Mouse (Mus musculus) hindbrain, postnatal 0 days (tissue): ENCODE measurements at regions not wholly inside any gene's neighbourhood (a gene's known extent, or its start where the extent isn't known, plus 50 kb on each side); places are given as distances from the start of the nearest gene placed in this dataset.

Experiments
- ATAC-seq: fragments of 200-750 bp; cut with Nextera tagmentation; 2 replicates; pipeline ENCODE4 v1.8.0; 2017; ENCODE audit warnings: mild to moderate bottlenecking, moderate TSS enrichment, moderate library complexity
- DNase-seq: peaks from one replicate; pipeline ENCODE4 v3.0.0-alpha.2; 2015; ENCODE audit warnings: low spot score
- H3K27ac ChIP-seq: fragments of 300-500 bp; sonication (generic); 2 replicates; pipeline ENCODE4 v1.5.1; 2014; ENCODE audit warnings: mild to moderate bottlenecking
- H3K27me3 ChIP-seq: fragments of 300-500 bp; sonication (generic); 2 replicates; pipeline ENCODE4 v1.6.1; 2014; ENCODE audit warnings: low read length, mixed read lengths; ENCODE audit not compliant: insufficient read depth
- H3K36me3 ChIP-seq: fragments of 300-500 bp; sonication (generic); 2 replicates; pipeline ENCODE4 v1.6.1; 2014; ENCODE audit warnings: low read length, mixed read lengths; ENCODE audit not compliant: insufficient read depth
- H3K4me1 ChIP-seq: fragments of 300-500 bp; sonication (generic); 2 replicates; pipeline ENCODE4 v1.6.1; 2014; ENCODE audit warnings: antibody characterized with exemption, low read length, mixed read lengths; ENCODE audit not compliant: insufficient read depth
- H3K4me2 ChIP-seq: fragments of 300-500 bp; sonication (generic); 2 replicates; pipeline ENCODE4 v1.6.1; 2014; ENCODE audit warnings: low read depth, mild to moderate bottlenecking, low read length, moderate library complexity, mixed read lengths
- H3K4me3 ChIP-seq: fragments of 300-500 bp; sonication (generic); 2 replicates; pipeline ENCODE4 v1.5.1; 2014; ENCODE audit warnings: low read length
- H3K9ac ChIP-seq: fragments of 300-500 bp; sonication (generic); replicated peaks from 2 replicates; pipeline ENCODE4 v1.6.1; 2014; ENCODE audit warnings: mild to moderate bottlenecking, low read length, moderate library complexity, mixed read lengths
- H3K9me3 ChIP-seq: fragments of 300-500 bp; sonication (generic); 2 replicates; pipeline ENCODE4 v1.6.1; 2016; ENCODE audit warnings: low read length, mixed read lengths
- CTCF ChIP-seq: IDR thresholded peaks from 2 replicates; pipeline ENCODE4 v1.5.1; 2016; ENCODE audit warnings: antibody characterized with exemption, control low read depth, low read depth
- WGBS: fragments of 180-500 bp; shearing (Covaris S2); extraction: QIAGEN DNeasy Blood & Tissue Kit; methylation state at CpG from one replicate; pipeline ENCODE4 v1.1.7; 2014; 5-methylcytosine and 5-hydroxymethylcytosine counted together

DNA sequence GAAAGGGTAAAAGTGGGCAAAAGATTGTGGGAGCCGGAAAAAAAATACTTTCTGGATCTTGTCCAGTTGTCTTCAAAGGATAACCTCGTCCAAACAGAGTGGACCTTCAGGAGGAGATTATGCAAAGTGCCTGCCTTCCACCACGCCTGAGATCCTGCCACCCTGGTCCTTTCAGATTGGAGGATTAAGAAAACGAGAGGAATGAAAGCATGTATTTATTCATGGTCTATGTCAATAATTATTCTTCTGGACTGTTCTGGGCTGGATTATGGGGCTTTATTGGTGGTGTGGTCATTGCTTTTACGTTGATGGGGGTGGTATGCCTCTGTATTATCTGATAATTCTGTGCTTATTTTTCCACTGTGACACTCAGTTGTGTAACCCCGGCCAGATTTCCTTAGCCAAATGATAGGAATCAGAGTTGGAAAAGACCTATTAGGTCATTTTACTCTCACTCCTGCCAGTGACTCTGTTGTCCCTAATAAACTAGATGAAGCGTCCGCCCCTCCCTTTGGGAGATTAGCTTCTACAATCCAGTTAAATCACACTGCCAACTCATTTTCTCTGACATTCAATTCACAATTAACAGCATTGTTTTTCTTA, 656.3 kb downstream of the Slc22a22 start:
- ATAC-seq, result no peak
- H3K9ac ChIP-seq, result no peak overlapping the region
- 67% methylated on average over 8 of the region's 8 CpGs for WGBS

DNA sequence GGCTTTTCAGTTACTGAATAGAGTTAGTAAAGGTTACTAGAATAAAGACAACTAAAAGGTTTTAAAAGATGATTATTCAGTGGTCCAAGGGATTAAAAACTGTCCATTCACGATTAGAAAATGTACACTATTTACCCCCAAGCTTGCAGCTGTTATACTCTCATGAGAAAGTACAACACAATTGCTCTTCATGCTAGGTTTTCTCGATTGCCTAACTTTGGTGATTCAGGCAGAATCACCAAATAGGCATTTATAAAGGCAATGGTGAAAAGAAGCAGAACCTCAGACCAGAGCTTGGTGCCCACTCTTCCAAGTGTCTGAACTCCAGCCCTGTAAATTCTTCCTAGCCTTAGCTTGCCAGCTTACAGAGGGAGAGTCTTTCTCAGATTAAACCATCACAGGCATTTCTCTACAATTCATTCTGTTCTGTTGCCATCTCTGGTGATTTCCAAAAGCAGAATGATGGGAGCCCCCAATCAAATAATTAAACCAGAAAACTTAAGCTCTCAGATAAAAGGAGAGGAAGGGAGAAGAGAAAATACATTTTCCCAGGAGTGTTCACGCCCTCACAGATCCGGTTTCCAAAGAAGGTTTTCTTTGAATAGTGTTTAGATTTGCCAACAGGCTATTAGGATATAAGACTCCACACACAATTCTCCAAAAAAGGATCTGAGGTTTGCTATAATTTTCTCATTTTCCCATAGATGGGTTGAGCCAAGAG, 657.0 kb downstream of the Slc22a22 start:
- H3K27me3 ChIP-seq, result no peaks in the 10 kb centered on the region
- ATAC-seq (no peak), DNase-seq (no peak)
- H3K9ac ChIP-seq, result no peak overlapping the region
- no peak overlapping the region for H3K4me2 ChIP-seq
- WGBS, result 73% methylated on average over 4 of the region's 4 CpGs
- H3K4me1 ChIP-seq, result no peaks in the 10 kb centered on the region
- TF ChIP-seq CTCF, result no peak
- no peak overlapping the region for H3K4me3 ChIP-seq
- H3K27ac ChIP-seq, result no peak overlapping the region
- H3K9me3 ChIP-seq, result no peaks in the 10 kb centered on the region
- H3K36me3 ChIP-seq, result no peaks in the 10 kb centered on the region

More for the DNA sequence above, 656.3 kb downstream of the Slc22a22 start:
- Histone ChIP-seq H3K4me1 (no peaks in the 10 kb centered on the region), H3K27ac (no peak overlapping the region), H3K36me3 (no peaks in the 10 kb centered on the region), H3K27me3 (no peaks in the 10 kb centered on the region), H3K4me3 (no peak overlapping the region), H3K4me2 (no peak overlapping the region), H3K9me3 (no peaks in the 10 kb centered on the region)
- no peak for TF ChIP-seq CTCF
- no peak for DNase-seq

DNA sequence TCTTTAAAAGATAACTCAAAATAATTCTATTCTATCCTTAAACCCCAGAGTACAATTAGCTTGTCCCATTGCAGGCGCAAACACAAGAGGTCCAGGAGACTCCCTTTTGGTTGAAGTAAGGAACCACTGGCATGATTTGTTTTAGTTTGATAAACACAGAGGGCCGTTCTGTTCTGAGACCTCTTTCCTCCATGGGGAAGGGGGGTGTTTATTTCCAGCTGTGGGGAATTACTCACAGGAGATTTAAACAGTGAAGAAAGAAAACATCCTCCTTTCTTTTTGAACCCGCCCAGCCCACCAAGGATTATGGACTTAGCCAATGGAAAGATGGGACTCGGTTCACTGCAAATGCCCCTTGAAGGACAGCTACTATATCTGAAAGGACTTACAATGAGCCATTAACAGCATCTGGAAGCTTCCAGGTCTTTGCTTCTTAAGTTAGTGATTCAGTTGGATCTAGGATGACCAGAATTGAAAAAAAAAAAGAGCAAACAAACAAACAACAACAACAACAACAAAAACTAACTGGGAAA, 659.2 kb downstream of the Slc22a22 start:
- WGBS, result 57% methylated on average over 4 of the region's 4 CpGs

DNA sequence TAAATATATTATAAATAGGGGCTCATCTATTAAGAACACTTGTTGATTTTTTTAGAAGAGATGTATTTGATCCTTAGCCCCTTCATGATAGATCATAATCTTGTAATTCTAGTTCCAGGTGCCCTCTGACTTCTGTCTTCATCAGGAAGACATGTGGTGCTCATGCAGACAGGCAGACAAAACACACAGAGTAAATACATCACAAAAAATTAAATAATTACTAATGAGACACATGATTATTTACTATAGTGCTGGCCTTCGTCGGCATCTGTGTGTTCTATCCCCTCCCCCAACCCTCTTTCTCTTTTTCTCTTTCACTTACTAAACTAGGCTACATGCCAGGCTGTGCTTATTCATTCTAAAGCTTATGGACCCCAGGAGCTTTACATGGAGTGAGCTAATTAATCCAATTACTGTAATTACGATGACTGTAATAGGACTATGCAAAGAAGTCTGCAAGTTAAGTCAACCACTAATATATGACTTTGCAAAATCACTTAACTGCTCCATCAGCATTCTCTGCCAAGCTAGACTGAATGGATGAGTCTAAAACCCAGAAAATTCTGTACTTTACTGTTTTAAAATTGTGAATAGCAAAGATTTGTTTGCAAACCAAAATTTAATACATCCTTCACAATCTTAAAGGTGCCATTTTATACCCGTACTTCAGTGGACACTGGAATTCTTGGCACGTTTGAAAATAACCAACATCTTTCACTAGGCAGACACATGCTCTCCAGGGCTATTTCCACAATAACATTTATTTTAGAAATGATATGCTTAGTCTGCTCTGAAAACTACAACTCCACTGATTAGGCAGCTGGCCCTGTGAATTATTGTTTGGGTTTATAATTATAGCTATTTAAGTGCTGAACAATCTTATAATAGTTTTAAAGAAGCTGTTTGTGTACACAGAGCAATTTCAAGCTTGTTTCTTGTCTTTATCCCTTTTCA, 659.9 kb downstream of the Slc22a22 start:
- Histone ChIP-seq H3K9me3 (no peaks in the 10 kb centered on the region), H3K27me3 (no peaks in the 10 kb centered on the region), H3K36me3 (no peaks in the 10 kb centered on the region), H3K4me3 (no peak overlapping the region), H3K4me1 (no peaks in the 10 kb centered on the region), H3K27ac (no peak overlapping the region), H3K4me2 (no peak overlapping the region), H3K9ac (no peak overlapping the region)
- WGBS, result 24% methylated on average over 5 of the region's 5 CpGs
- DNase-seq (peak; percentile 68), ATAC-seq (peak; percentile 61; the same call in 1 of the 2 replicates)
- TF ChIP-seq CTCF, result no peak

More for the DNA sequence above, 659.2 kb downstream of the Slc22a22 start:
- H3K4me3 ChIP-seq, result no peak overlapping the region
- DNase-seq (no peak), ATAC-seq (no peak)
- H3K27ac ChIP-seq, result no peak overlapping the region
- no peaks in the 10 kb centered on the region for H3K27me3 ChIP-seq
- H3K4me2 ChIP-seq, result no peak overlapping the region
- no peaks in the 10 kb centered on the region for H3K4me1 ChIP-seq
- no peaks in the 10 kb centered on the region for H3K36me3 ChIP-seq
- H3K9me3 ChIP-seq, result no peaks in the 10 kb centered on the region
- no peak for TF ChIP-seq CTCF
- H3K9ac ChIP-seq, result no peak overlapping the region

DNA sequence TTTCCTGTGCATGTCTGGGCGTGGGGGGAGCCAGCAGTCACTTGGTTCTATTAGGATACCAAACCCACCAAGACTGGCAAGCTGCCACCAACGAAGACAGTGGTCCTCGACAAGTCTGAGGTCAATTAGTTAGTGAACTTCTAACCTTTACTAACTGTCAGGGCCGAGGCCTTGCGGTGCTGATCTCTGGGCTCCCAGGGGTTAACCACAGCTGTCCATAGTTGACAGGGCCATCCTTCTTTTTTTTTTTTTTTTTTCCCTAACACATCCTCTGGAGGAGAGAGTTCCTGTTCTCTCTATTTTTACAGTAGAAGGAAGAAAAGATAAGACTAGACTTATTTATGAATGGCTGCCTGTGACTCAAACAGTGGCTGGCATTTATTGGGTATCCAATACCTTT, 663.5 kb downstream of the Slc22a22 start:
- Histone ChIP-seq H3K9ac (no peak overlapping the region), H3K4me2 (no peak overlapping the region), H3K27me3 (no peaks in the 10 kb centered on the region), H3K4me3 (no peak overlapping the region), H3K4me1 (no peaks in the 10 kb centered on the region), H3K36me3 (no peaks in the 10 kb centered on the region), H3K27ac (no peak overlapping the region), H3K9me3 (no peaks in the 10 kb centered on the region)
- 69% methylated on average over 5 of the region's 5 CpGs for WGBS
- DNase-seq (no peak), ATAC-seq (no peak)
- no peak for TF ChIP-seq CTCF

DNA sequence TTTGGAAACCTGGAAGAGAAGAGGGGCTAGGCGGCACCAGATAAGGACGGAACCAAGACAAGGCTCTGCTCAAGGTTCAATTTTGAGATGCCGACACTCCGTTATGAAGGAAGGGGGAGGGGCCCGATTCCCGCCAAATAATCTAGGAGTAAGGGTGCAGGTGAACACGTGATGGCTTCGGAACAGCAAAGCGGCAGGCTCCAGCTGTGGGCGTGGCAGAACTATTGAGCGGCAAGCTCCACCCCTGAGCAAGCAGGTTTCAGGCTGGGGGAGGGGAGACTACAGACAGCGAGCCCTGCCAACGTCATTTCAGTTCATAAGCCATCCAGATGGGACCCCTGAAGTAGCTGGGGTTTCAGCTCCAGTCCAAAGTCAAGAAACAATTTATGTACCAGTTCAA, 667.3 kb downstream of the Slc22a22 start:
- H3K4me2 ChIP-seq, result peak overlapping the region; percentile 38; the same call in 1 of the 2 replicates
- ATAC-seq, result 0 out of 2 replicates have a peak, but pooled peaks have one; percentile 24
- no peaks in the 10 kb centered on the region for H3K9me3 ChIP-seq
- TF ChIP-seq CTCF, result no peak
- peak; percentile 4 for DNase-seq
- no peak overlapping the region for H3K27ac ChIP-seq
- no peak overlapping the region for H3K4me3 ChIP-seq
- WGBS, result 44% methylated on average over 13 of the region's 13 CpGs
- H3K4me1 ChIP-seq, result no peaks in the 10 kb centered on the region
- H3K9ac ChIP-seq, result no peak overlapping the region
- no peaks in the 10 kb centered on the region for H3K27me3 ChIP-seq
- H3K36me3 ChIP-seq, result no peaks in the 10 kb centered on the region
